Mouse (Mus musculus) MEL (cell line): ENCODE data around the gene Tmed1. TPM values are rescaled to one million over a fixed set of nuclear protein-coding genes. Genes with fewer than 3 reads are reported as not detected.
"Not testable (repeated sequence)": the region's sequence is repeated elsewhere in the genome, so short reads cannot be mapped to it uniquely, and the experiment has no call there.

Source experiments
- DNase-seq: peaks from one replicate; pipeline ENCODE4 v3.0.0; 2011; ENCODE audit warnings: low read depth, low spot score
- H3K27ac ChIP-seq: 2 replicates; pipeline ENCODE4 v1.5.1; 2012; ENCODE audit warnings: low read depth, mild to moderate bottlenecking, control low read depth, low read length, moderate library complexity; ENCODE audit not compliant: control insufficient read depth
- H3K27me3 ChIP-seq, 2 experiments: fragments of 150-350 bp in 1 of 2; sonication (generic) in 1 of 2; 2 replicates each; pipeline ENCODE4 v1.6.1; 2012; ENCODE audit warnings: low read length in 2 of 2, mild to moderate bottlenecking in 2 of 2, improper control_type of control experiment in 1 of 2, moderate library complexity in 1 of 2; ENCODE audit not compliant: insufficient read depth in 2 of 2, control insufficient read depth in 1 of 2
- H3K36me3 ChIP-seq, 2 experiments: 2 replicates each; pipeline ENCODE4 v1.6.1; 2012 to 2014; ENCODE audit warnings: low read length in 2 of 2, improper control_type of control experiment in 1 of 2, inconsistent platforms in 1 of 2, mild to moderate bottlenecking in 1 of 2; ENCODE audit not compliant: insufficient read depth in 2 of 2, control insufficient read depth in 1 of 2
- H3K4me1 ChIP-seq, 2 experiments: fragments of 150-350 bp in 1 of 2; sonication (generic) in 1 of 2; 2 replicates each; pipeline ENCODE4 v1.6.1; 2012; ENCODE audit warnings: low read length in 2 of 2, improper control_type of control experiment in 1 of 2, mild to moderate bottlenecking in 1 of 2; ENCODE audit not compliant: insufficient read depth in 2 of 2, control insufficient read depth in 1 of 2
- H3K4me3 ChIP-seq, 2 experiments: fragments of 150-350 bp in 1 of 2; sonication (generic) in 1 of 2; 2 replicates each; pipeline ENCODE4 v1.5.1; 2012; ENCODE audit warnings: low read depth in 2 of 2, low read length in 2 of 2, mild to moderate bottlenecking in 2 of 2, moderate library complexity in 2 of 2, control low read depth in 1 of 2, improper control_type of control experiment in 1 of 2; ENCODE audit not compliant: control insufficient read depth in 1 of 2, insufficient read depth in 1 of 2
- H3K79me2 ChIP-seq: 2 replicates; pipeline ENCODE4 v1.6.1; 2012; ENCODE audit warnings: mild to moderate bottlenecking, low read length, moderate library complexity; ENCODE audit not compliant: control insufficient read depth, poor library complexity, insufficient read depth
- H3K9ac ChIP-seq: 2 replicates; pipeline ENCODE4 v1.6.1; 2012; ENCODE audit warnings: low read depth, mild to moderate bottlenecking, control low read depth, low read length, moderate library complexity; ENCODE audit not compliant: control insufficient read depth, poor library complexity, severe bottlenecking
- H3K9me3 ChIP-seq: fragments of 150-350 bp; sonication (generic); replicated peaks from 2 replicates; pipeline ENCODE4 v1.6.1; 2012; ENCODE audit warnings: mild to moderate bottlenecking, low read length, improper control_type of control experiment, moderate library complexity; ENCODE audit not compliant: insufficient read depth
- BHLHE40 ChIP-seq: IDR thresholded peaks from 2 replicates; pipeline ENCODE4 v1.6.1; 2012; ENCODE audit warnings: low read depth, mild to moderate bottlenecking, inconsistent platforms, low read length, improper control_type of control experiment, borderline replicate concordance
- CTCF ChIP-seq, 3 experiments: IDR thresholded peaks in 2 of 3; conservative IDR thresholded peaks in 1 of 3; 2 replicates each; pipeline ENCODE4 v1.5.1; 2011 to 2012; ENCODE audit warnings: low read length in 3 of 3, low read depth in 2 of 3, mild to moderate bottlenecking in 2 of 3, improper control_type of control experiment in 1 of 3, inconsistent platforms in 1 of 3, mixed read lengths in 1 of 3, moderate library complexity in 1 of 3; ENCODE audit not compliant: control insufficient read depth in 1 of 3, insufficient read depth in 1 of 3, poor library complexity in 1 of 3, severe bottlenecking in 1 of 3
- ELF1 ChIP-seq: IDR thresholded peaks from 2 replicates; pipeline ENCODE4 v1.6.1; 2014; ENCODE audit warnings: low read depth, mild to moderate bottlenecking, inconsistent platforms, low read length, improper control_type of control experiment, moderate library complexity
- ETS1 ChIP-seq: IDR thresholded peaks from 2 replicates; pipeline ENCODE4 v1.6.1; 2012; ENCODE audit warnings: low read depth, mild to moderate bottlenecking, inconsistent platforms, low read length, improper control_type of control experiment, moderate library complexity
- GABPA ChIP-seq: IDR thresholded peaks from 2 replicates; pipeline ENCODE4 v1.6.1; 2012; ENCODE audit warnings: low read depth, mild to moderate bottlenecking, inconsistent platforms, low read length, improper control_type of control experiment, moderate library complexity
- HCFC1 ChIP-seq: IDR thresholded peaks from 2 replicates; pipeline ENCODE4 v1.6.1; 2012; ENCODE audit warnings: low read depth, mild to moderate bottlenecking, inconsistent platforms, low read length, improper control_type of control experiment, moderate library complexity
- JUND ChIP-seq: IDR thresholded peaks from 2 replicates; pipeline ENCODE4 v1.6.1; 2011; ENCODE audit warnings: low read depth, mild to moderate bottlenecking, improper control_type of control experiment, low read length
- MAFK ChIP-seq: IDR thresholded peaks from 2 replicates; pipeline ENCODE4 v1.6.1; 2011; ENCODE audit warnings: low read depth, mild to moderate bottlenecking, low read length, improper control_type of control experiment, borderline replicate concordance
- MAX ChIP-seq: IDR thresholded peaks from 2 replicates; pipeline ENCODE4 v1.6.1; 2011; ENCODE audit warnings: low read length, improper control_type of control experiment
- MAZ ChIP-seq: IDR thresholded peaks from 2 replicates; pipeline ENCODE4 v1.6.1; 2012; ENCODE audit warnings: low read depth, mild to moderate bottlenecking, inconsistent platforms, low read length, improper control_type of control experiment
- MYC ChIP-seq: IDR thresholded peaks from 2 replicates; pipeline ENCODE4 v1.6.1; 2011; ENCODE audit warnings: low read depth, mild to moderate bottlenecking, low read length, improper control_type of control experiment, moderate library complexity
- NRF1 ChIP-seq: IDR thresholded peaks from 2 replicates; pipeline ENCODE4 v1.6.1; 2014; ENCODE audit warnings: low read depth, mild to moderate bottlenecking, inconsistent platforms, low read length, improper control_type of control experiment, moderate library complexity; ENCODE audit not compliant: poor library complexity, insufficient read depth, severe bottlenecking
- POLR2A ChIP-seq, 2 experiments: IDR thresholded peaks; 2 replicates each; pipeline ENCODE4 v1.6.1; 2011 to 2012; ENCODE audit warnings: low read length in 2 of 2, mild to moderate bottlenecking in 2 of 2, control low read depth in 1 of 2, improper control_type of control experiment in 1 of 2, low read depth in 1 of 2, moderate library complexity in 1 of 2; ENCODE audit not compliant: control insufficient read depth in 1 of 2, insufficient read depth in 1 of 2, poor library complexity in 1 of 2
- RAD21 ChIP-seq: IDR thresholded peaks from 2 replicates; pipeline ENCODE4 v1.6.1; 2011; ENCODE audit warnings: mild to moderate bottlenecking, low read depth, low read length, improper control_type of control experiment
- UBTF ChIP-seq: IDR thresholded peaks from 2 replicates; pipeline ENCODE4 v1.6.1; 2012; ENCODE audit warnings: low read depth, mild to moderate bottlenecking, inconsistent platforms, low read length, improper control_type of control experiment, moderate library complexity, borderline replicate concordance; ENCODE audit not compliant: insufficient read depth
- USF2 ChIP-seq, 2 experiments: IDR thresholded peaks; 2 replicates each; pipeline ENCODE4 v1.6.1; 2011 to 2012; ENCODE audit warnings: improper control_type of control experiment in 2 of 2, low read length in 2 of 2, borderline replicate concordance in 1 of 2, inconsistent platforms in 1 of 2, low read depth in 1 of 2, mild to moderate bottlenecking in 1 of 2; ENCODE audit not compliant: insufficient read depth in 1 of 2
- ZC3H11A ChIP-seq: IDR thresholded peaks from 2 replicates; pipeline ENCODE4 v1.6.1; 2012; ENCODE audit warnings: low read depth, mild to moderate bottlenecking, inconsistent platforms, low read length, improper control_type of control experiment
- ZMIZ1 ChIP-seq: IDR thresholded peaks from 2 replicates; pipeline ENCODE4 v1.6.1; 2012; ENCODE audit warnings: low read depth, mild to moderate bottlenecking, inconsistent platforms, low read length, improper control_type of control experiment, moderate library complexity
- ZNF384 ChIP-seq: IDR thresholded peaks from 2 replicates; pipeline ENCODE4 v1.6.1; 2012; ENCODE audit warnings: low read depth, mild to moderate bottlenecking, inconsistent platforms, low read length, improper control_type of control experiment
- polyA plus RNA-seq, 2 experiments: library from polyadenylated mRNA; stranded (reverse) in 1 of 2; unstranded in 1 of 2; fragments of >175 nt in 1 of 2; fragments of >200 nt in 1 of 2; gene quantifications; 2 replicates each; pipeline versions ENCODE4 v1.2.1 to v1.2.4; 2012; ENCODE audit warnings: low replicate concordance in 2 of 2, low read depth in 1 of 2; ENCODE audit not compliant: insufficient read length in 2 of 2, insufficient read depth in 1 of 2, missing spikeins in 1 of 2
- total RNA-seq: library from RNA; depleted of rRNA; stranded (reverse); fragments of 300-350 nt; gene quantifications from 2 replicates; pipeline ENCODE4 v1.2.3, GENCODE M21; 2012

The Tmed1 gene
- total and polyA plus RNA-seq, 3 experiments: 89.4 to 146 TPM; not detected in 1

DNA sequence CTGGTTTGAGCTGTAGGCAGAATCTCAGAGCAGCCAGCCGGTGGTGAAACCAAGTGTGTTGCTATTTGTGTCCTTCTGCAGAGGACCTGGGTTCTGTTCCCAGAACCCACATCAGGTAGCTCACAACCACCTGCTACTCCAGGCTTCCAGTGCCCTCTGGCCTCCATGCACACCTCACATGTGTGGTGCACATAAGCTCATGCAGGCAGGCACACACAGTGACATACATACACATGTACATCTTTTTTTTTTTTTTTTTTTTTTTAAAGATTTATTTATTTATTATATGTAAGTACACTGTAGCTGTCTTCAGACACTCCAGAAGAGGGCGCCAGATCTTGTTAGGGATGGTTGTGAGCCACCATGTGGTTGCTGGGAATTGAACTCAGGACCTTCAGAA lies 21.8 kb downstream of the Tmed1 start:
- peak; percentile 80; the same call in 1 of the 2 replicates for TF ChIP-seq ZNF384
- peak in 1 of 3 experiments; percentile 13; a peak in 1 of 6 replicates for TF ChIP-seq CTCF (IDR thresholded peaks at IDR 0.05 in 2 of 3, conservative IDR thresholded peaks at IDR 0.05 in 1 of 3; ENCODE audit: control insufficient read depth in 1 of 3, insufficient read depth in 1 of 3, low read depth in 2 of 3, low read length in 3 of 3, poor library complexity in 1 of 3, severe bottlenecking in 1 of 3)
- peak; percentile 2 for TF ChIP-seq RAD21
- TF ChIP-seq POLR2A (IDR thresholded peaks at IDR 0.05; ENCODE audit: control insufficient read depth in 1 of 2, insufficient read depth in 1 of 2, low read depth in 1 of 2, low read length in 2 of 2, poor library complexity in 1 of 2): 0 out of 4 replicates have a peak, but pooled peaks of 1 of the 2 experiments have one; percentile 28
- peaks cover 0 to 23% of the 10 kb centered on the region in 2 experiments; a peak in 2 of 4 replicates for H3K36me3 ChIP-seq
- H3K79me2 ChIP-seq, H3K4me1 ChIP-seq, H3K9me3 ChIP-seq, H3K27ac ChIP-seq, H3K27me3 ChIP-seq, H3K4me3 ChIP-seq, H3K9ac ChIP-seq, DNase-seq: not testable (repeated sequence)

DNA sequence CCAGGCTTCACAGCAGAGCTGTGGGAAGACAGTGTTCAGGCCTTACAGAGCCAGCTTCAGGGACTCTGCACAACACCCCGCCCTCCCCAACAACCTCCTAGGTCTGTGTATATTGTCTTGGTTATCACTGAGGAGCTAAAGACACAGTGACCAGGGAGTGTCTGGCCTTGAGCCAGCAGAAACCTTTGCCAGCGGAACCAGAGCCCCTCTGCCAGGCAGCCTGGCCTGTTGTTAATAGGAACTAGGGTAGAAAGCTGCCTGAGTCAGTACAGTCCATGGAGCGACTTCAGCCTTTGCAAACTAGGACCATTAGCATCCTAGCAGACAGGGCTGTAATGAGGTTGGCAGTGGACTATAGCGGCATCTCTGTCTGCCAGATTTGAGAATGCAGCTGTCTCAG lies 26.0 kb downstream of the Tmed1 start:
- peaks cover 0 to 38% of the 10 kb centered on the region in 2 experiments; a peak in 2 of 4 replicates for H3K36me3 ChIP-seq
- no peaks in the 10 kb centered on the region for H3K4me1 ChIP-seq
- DNase-seq: no peak
- TF ChIP-seq MAX (no peak), JUND (no peak), UBTF (no peak), ZNF384 (no peak), BHLHE40 (no peak), RAD21 (no peak), USF2 (IDR thresholded peaks at IDR 0.05; ENCODE audit: borderline replicate concordance in 1 of 2, insufficient read depth in 1 of 2, low read depth in 1 of 2, low read length in 2 of 2) (no peak), MAFK (no peak), MYC (no peak), ZMIZ1 (no peak), ELF1 (no peak), HCFC1 (no peak), MAZ (no peak), ETS1 (no peak), GABPA (no peak), NRF1 (no peak), ZC3H11A (no peak)
- no peak overlapping the region for H3K27ac ChIP-seq
- no peaks in the 10 kb centered on the region for H3K79me2 ChIP-seq
- H3K27me3 ChIP-seq: no peaks in the 10 kb centered on the region
- no peaks in the 10 kb centered on the region for H3K9me3 ChIP-seq
- no peak overlapping the region for H3K9ac ChIP-seq
- H3K4me3 ChIP-seq: no peak overlapping the region
